Mouse (Mus musculus) induced T-regulatory cell, adult 2 months (primary cell): ENCODE measurements at regions not wholly inside any gene's neighbourhood (a gene's known extent, or its start where the extent isn't known, plus 50 kb on each side); places are given as distances from the start of the nearest gene placed in this dataset.

Experiments used
- DNase-seq: peaks from one replicate; pipeline ENCODE4 v3.0.0-alpha.2; 2012; ENCODE audit warnings: low read depth

DNA sequence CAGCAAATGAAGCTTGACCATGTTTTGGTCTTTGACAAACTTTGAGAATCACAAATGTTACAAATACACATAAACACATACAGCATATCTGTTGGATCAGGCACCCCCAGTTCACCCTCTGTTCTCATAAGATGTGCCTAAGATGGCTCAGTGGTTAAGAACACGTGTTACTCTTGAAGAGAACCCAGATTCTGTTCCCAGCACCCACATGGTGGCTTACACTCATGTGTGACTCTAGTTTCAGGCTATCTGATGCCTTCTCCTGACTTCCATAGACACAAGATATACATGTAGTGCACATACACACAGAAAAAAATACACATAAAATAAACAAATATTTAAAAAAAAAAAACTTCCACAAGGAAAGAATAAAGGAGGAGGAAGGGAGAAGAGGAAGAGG, 191.7 kb downstream of the Gm11361 start:
- no peak for DNase-seq

DNA sequence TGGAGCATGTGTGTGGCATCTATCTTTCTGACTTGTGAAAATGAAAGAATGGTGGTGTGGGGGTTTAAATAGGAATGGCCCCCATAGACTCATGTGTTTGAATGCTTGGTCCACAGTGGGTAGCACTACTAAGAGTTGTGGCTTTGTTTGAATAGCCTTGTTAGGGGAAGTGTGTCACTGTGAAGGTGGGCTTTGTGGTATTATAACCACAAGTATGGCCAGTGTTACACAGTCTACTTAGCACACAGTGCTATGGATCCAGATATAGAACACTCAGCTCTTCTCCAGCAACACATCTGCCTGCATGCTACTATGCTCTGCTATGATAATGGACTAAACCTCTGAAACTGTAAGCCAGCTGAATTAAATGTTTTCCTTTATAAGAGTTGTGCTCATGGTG, 184.9 kb downstream of the Gm11361 start:
- DNase-seq, result no peak

DNA sequence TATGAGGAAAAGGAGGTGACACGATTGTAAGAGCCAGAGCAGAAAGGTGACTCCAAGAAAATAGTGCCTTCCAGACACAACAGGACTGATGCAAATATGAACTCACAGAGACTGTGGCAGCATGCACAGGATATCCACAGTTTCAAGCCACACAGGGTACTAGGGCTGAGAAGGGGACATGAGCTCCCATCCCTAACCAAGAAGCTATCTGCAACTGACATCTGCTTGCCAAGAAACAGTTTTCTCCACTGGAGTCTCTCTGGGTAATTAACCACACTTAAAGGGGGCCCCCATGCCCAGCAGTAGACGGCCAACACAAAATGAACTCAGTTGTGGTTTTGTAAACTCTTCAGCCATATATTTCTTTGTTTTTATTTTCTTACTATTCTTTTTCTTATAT, 176.1 kb downstream of the Gm11361 start:
- no peak for DNase-seq

DNA sequence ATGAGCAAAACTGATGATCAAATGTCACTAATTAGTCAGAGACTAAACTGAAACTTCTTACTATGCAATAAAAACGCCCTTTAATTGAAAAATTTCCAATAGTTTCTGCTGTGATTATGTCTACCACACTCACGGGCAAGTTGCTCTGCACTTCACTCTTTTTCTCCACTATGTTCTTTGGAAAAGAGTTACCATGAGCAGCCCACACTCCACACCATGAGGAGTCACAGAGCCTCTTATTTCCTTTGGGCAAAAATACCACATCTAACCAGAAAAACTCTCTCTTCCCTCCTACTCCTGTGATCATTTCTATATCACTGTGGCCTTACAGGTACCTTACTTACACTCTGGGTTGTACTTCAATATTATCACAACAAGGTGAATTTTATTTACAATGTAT, 174.7 kb downstream of the Gm11361 start:
- no peak for DNase-seq

DNA sequence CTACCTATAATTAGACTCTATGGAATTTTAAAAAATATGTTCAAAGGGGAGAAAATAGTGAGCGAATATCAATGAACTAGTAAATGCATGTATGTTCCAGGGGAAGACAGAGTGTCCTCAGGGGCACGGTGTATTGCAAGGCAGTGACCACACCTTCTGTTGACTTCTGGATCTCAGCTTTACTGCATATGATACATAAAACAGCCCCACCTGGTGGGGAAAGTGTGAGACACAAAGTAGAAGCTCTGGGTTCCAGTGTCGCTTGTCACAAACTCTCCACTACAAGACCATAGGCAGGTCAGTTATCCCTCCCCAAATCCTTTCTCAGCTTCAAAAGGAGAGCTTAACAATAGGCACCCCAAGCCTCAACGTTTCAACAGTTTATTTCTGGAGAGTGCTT, 168.8 kb downstream of the Gm11361 start:
- peak; percentile 48 for DNase-seq

DNA sequence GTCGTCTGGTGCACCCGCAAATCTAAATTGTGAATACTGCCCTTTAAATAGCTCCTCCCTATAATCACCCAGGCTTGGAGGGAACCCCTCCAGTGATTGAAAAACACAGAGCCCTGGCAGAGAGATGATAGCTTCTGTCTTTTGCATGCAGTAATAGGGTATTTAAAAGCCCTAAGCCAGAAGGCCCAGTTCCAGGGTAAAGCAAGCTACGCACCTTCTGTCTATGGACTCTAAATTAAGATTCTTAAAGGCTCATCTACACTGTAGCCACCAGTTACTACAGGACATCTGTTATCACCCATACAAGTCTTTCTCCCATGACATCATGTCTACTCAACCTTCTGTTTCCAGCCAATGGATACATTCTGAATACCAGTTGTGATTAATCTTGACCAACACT, 167.8 kb downstream of the Gm11361 start:
- DNase-seq, result no peak

DNA sequence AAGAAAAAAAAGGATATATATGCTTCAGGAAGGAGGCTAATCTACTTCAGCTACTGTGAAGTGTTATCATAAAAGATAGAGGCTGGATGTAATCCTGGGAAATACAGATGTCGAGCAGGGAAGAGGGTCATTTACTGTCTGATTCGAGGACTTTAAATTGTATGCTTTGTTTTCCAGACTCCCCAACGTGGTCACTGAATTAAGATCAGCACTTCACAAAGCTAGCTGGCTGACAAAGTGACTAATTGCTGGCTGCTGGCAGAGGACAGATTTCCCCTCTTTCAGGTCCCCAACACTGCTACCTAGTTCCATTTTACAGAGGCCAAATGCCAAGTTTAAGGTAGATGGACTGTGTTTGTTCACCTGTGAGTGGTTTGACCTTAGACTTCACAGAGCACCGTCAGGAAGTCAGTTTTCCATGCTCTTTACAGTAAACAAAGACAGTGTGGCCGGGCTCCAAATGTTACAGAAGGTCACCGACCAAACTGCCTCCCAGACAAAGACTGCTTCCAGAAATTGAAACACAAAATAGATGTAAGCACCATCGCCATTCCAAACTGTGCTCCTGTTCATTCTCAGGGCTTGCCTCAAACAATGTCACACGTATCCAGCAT, 167.2 kb downstream of the Gm11361 start:
- DNase-seq, result no peak

DNA sequence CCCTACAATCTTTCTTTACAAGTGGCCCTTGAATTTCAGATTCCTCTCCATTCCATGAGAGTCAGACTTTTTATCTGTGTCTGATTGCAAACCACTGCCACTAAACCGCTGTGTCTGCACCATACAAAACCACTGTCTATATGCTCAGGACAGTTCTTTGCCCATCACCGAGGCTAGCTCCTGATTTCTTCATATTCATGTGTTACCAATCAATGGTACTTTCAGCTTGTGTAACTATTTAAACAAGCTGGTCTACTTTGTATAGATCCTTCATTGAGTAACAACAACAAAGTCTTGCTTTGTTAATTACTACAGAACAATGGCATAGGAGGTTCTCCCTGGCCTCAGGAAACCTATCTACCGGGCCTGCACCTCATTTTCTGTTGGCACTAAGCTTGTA, 164.0 kb downstream of the Gm11361 start:
- no peak for DNase-seq

DNA sequence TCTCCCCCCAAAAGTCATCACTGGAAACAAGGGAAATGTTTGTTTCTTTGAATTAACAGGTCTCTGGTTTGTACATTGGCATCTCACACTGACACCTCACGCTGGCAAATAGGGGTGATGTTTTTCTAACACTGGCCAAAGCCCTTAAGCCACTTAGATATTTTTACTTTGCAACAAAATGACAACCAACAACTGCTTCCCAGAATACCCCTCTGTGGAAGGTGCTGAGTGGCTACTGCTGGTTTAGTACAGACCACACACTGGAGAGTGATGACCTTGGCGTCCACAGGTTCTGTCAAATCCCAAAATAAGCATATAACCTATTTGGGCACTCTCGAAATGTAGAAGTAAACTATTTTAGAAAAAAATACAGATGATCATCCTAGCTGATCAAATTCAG, 163.3 kb downstream of the Gm11361 start:
- no peak for DNase-seq

DNA sequence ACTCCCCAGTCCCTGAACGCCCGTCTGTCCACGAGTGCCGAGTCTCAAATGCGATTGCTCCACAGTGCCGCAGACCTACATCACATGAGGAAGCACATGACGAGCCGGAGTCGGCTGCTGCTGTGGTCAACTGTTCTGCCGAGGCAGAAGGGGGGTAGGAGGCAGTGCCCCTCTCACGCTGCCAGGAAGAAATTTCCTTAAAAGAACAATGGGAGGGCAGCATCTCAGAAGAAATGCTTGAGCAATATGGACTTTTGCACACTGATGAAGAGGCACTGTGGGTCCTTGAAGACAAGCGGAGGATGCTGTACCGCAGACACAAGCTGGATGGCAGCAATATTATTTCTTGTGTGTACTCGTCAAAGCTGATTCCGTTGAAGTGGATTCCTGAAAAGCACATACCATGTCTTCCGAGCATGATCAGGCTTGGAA, 162.6 kb downstream of the Gm11361 start:
- DNase-seq, result peak; percentile 50

DNA sequence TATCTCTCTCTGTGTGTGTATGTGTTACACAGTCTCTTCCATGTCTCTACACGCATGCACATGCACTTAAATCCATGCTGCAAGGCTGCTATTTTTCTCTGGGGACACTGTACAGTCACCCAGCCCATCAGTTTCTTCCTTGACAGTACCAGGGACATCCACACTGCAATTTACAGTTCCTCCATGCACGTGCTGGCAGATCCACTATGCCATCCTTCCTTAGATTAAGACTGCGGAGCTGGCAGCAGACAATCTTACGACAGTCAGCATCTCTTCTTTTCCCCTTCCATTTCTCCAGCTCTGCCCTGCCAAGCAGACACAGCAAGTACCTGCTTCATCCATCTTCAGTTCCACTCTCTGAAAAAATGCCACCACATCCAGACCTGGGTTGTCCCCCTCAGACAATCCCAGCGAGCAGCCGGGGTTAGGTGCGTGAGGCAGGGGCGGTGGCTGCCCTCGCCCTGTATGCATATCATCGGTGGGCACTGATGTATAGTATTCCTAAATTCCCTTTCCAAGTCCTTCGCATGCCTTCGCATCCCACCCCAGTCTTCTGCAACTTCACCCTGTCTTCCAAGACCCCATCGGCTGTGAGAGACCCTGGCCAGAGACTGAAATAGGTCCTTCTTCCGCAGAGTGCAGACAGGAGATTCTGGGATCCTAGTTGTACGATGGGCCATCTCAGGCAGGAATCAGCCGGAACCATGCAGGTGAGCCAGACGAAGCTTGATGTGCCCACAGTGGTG, 161.8 kb downstream of the Gm11361 start:
- DNase-seq, result no peak

DNA sequence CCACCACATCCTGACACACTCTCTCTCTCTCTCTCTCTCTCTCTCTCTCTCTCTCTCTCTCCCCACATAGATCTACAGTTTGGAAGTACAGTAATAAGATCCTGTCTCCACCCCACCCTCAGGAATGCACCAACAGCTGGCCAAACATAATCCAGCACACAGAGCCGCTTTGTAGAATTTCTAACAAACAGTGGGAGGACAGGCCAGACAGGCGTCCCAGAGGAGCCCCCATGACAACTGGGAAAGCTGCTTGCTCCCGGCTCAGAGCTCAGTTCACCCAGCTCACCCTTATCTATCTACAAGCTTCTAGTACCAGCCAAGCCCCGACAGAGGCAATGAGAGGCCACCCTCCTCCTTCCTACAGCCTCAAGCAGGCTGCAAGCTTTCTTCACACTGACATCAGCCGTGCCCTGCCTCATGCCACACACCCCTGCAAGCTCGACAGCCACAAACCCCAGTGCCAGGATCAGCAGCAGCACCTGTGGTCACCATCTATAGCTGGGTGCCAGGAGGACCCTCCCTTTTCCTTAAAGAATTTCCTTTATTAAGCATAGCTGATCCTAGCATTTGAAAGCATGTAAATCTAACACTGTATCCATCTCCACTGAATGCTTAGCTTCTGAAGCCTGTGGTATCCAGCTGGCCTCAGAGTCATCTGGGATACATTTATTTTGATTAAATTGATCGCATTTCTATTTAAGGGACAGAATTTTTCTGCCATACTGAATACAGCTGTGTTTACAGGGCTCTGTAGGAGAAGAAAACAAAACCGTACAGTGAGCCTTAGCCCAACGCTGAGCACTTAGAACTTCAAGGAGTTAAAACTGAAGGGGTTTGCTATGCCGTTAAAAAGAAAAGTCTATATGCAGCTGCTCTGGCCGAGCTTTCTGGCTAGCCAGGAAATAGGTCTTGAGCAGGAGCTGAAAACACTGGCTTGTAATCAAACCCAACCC, 160.9 kb downstream of the Gm11361 start:
- peak; percentile 12 for DNase-seq

DNA sequence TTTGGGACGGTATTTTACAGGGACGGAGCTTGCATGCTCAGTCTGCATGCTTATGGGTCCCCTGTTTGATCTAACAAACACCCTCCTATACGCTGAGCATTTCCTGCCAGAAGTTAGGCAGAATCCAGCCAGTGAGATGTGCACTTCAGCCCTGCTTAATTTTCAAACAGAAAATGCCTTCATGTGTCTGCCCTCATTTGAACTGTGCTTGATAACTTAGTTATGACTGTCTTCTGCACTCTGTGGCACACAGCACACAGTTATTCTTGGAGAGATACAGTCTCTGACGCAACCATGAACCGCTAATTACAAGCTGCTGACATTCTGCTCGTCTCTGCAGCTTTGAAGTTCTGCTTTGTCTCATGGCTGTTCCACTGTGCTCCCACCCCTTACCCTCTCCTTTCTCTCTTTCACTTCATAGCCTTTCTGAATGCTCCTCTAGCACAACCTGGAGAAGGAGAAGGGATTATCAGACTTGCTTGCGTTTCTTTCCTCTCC, 160.2 kb downstream of the Gm11361 start:
- DNase-seq, result peak; percentile 48

DNA sequence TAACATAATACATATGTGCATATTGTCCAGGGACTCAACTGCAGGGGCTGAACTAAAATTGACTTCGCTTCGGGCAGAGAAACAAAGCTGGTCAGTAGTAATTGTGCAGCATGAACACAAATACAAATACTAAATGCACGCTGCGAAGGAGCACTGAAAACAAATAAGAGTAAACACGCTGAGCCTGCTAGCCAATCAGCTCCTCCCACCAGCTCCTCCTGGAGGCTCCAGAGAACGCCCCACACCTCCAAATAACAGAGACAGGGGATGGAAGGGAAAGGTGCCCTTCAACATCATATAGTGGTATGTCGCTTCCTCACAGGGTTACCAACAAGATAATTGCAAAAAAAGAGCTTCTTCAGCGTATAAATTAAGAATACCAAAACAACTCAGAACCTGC, 159.6 kb downstream of the Gm11361 start:
- no peak for DNase-seq

DNA sequence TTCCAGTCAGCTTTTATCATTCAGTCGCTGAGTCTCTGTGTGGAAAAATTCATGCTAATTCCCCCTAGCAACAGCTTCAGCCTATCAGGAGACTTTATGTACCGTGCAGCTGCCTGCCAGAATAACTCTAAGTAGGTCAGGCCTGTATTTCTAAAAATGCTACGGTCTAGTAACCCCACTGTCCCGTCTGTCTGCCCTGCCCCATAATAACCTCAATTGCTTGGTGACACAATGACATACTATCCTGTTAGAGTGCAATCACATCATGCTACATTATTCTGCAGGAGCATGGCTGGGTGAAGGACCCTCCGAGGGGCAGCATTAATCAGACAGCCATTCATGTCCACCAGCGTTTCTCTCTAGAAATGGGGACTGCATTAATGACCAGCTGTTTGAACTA, 158.9 kb downstream of the Gm11361 start:
- DNase-seq, result no peak

DNA sequence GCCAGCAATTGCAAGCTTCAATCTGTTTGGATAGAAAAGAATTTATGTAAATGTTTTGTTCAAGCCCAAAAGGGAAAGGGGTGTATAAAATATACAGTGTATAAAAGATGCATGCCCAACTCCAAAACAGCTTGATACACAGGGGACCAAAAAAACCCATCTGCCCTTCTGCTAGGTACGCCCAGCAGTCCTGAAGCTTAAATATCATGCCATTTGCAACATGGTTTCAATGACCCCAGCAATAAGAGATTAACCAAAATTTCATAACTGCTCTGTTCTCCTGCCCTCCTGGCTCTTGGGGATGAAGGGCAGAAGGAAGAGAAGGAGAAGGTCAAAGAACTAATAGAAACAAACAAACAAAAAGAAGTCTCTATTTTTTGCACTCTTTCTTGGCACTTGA, 158.4 kb downstream of the Gm11361 start:
- no peak for DNase-seq

DNA sequence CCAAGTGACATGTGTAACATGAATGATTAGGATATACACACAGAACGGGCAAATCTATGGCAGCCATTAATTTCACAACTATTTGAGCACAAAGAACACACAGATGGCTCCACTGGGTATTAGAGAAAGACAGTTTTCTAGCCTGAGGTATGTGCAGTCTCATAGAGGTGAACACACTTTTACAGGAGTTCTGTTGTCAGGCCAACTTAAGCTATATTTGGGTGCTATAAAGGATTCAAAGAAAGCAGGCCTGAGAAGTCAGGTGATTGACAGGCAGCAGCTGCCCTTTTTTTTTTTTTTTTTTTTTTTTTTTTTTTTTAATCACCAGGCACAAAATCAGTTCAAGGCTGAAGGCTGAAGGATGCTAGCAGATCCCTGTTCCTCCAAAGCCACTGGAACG, 153.0 kb downstream of the Gm11361 start:
- no peak for DNase-seq

DNA sequence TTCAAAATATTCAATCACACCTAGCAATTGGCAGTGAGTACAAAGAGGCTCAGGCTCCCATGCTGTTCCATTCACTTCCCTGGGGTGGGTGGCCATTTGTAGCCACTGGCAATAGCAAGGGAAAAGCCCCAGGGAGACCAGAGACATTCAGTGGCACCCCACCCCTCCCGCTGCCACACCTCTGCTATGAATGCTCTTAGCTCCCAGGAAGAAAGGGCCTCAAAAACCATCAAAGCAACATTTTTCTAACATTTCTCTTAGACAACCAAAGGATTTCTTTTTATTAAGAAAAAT, 152.2 kb downstream of the Gm11361 start:
- DNase-seq, result no peak

DNA sequence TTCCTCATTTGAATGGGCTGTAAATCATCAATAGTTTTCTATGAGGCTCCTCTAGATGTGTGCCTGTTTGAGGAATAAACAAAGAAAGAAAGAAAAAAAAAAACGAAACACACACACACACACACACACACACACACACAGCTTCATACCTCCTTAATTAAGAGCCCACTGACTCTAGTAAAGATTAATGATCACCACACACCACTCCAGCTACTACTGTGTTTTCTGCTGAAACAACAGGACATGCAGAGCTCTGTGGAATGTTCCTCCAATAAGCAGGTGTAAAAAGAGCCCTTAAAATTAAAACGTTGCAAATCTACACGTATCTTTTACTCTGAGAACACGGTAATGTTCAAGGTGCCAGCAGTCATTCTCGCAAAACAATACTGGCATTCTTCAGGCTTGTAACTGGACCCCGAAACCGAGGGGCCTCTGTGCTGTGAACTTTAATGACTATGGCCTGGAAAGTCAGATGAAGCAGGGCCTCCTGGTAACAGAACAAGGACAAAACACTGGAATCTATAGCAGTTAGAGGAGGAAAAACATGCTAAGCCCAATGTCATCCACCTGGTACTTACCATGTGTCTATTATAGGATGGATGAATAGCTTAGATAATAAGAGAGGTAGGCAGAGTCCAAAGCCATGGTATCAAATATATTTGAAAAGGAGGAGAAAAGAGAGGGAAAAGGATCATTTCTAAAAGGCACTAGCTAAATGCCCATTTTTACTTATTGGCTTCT, 151.7 kb downstream of the Gm11361 start:
- no peak for DNase-seq

DNA sequence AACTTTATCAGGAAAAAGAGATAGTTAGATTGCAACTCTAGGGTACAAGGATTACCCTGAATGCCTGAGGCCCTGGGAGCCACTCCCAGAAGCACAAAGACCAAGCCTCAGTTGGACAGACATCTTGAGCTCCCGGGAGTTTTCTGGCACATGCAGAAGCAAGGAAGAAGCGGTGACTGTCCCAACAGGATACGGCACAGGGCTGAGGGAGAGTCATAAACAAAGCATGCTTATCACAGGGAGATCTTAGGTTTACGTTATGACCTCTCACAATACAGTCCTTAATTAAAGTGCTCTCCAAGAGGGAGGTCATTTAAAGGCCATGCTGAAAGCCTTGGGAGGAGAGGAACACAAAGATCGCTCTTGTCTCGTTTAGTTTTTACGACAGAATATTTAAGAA, 143.1 kb downstream of the Gm11361 start:
- DNase-seq, result no peak
